Mouse (Mus musculus): ENCODE results near the gene Igsf9. TPM values are rescaled to one million over a fixed set of nuclear protein-coding genes. Genes with fewer than 3 reads are reported as not detected.

Igsf9 gene
- polyA plus RNA-seq (2016; fragmentation: Nextera tagmentation; extraction: Ambion mirVana) = 69.7 and 70.5 TPM in 2 replicates

DNA sequence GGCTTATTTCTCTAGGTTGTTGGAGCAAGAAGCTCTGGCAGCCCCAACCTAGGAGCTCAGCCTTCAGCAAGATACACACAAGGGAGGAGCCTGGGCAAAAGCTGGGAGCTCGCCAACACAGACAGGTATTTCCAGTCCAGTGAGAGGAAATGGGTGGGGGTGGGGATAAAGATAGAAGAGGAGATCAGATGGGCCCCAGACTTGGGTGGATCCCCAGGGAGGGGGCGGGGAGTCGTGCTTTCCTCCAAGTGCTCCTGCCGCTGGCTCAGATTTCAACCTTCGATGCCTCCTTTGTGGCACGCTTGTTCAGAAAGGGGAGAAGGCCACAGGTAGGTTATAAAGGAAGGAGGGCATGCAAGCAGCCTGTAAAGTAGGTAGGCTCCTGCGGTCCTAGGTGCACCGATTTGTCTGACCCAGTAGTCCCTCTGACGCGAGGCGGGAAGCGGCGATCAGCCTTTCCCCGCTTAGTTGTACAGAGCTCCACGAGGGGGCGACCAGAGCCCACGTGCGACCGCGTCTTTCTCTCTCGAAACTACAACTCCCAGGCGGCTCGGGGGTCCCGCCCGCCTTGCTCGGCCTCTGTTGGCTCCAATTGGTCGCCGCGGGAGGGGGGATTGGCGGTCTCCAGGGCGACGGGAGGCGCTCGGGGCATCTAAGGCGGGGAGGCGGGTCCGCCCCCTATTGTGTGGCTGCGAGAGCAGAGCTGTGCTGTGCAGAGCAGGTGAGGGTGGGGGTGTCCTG, at the start of gene Igsf9:
TSS of gene Igsf9 (plus strand) at position 249 of the 741 bp plus-strand sequence.
- Histone ChIP-seq H3K4me1 (replicated peaks) (peaks cover 41% of the 10 kb centered on the region), H3K27me3 (no peaks in the 10 kb centered on the region), H3K36me3 (peaks cover 16% of the 10 kb centered on the region), H3K27ac (peak within 1 kb of the TSS; percentile 62), H3K9me3 (no peaks in the 10 kb centered on the region), H3K4me3 (replicated peaks) (peak within 1 kb of the TSS; percentile 66), H3K9ac (replicated peaks) (peak within 1 kb of the TSS; percentile 65), H3K4me2 (peak within 1 kb of the TSS; percentile 79)
- WGBS = under 1% methylated on average over 38 of the region's 38 CpGs
- peak; percentile 97 for ATAC-seq (ENCODE audit: insufficient number of reproducible peaks, insufficient read depth, low FRiP score, low TSS enrichment, low read depth)

GRCm38 (mm10) chr1:172431836-172432586, 49.6 kb upstream of the Igsf9 start:
- H3K27ac ChIP-seq = no peak overlapping the region
- no peak for ATAC-seq (ENCODE audit: insufficient number of reproducible peaks, insufficient read depth, low FRiP score, low TSS enrichment, low read depth)
- WGBS = 41% methylated on average over 4 of the region's 4 CpGs
- no peaks in the 10 kb centered on the region for H3K36me3 ChIP-seq
- H3K4me3 ChIP-seq (replicated peaks) = no peak overlapping the region
- H3K9me3 ChIP-seq = no peaks in the 10 kb centered on the region
- H3K27me3 ChIP-seq = no peaks in the 10 kb centered on the region; the same call in 1 of the 2 replicates
- no peaks in the 10 kb centered on the region; the same call in 1 of the 2 replicates for H3K4me1 ChIP-seq (replicated peaks)
- no peak overlapping the region for H3K4me2 ChIP-seq
- H3K9ac ChIP-seq (replicated peaks) = no peak overlapping the region

GRCm38 (mm10) chr1:172432587-172432955, 49.0 kb upstream of the Igsf9 start:
- Histone ChIP-seq H3K36me3 (no peaks in the 10 kb centered on the region), H3K9me3 (no peaks in the 10 kb centered on the region), H3K27me3 (no peaks in the 10 kb centered on the region; the same call in 1 of the 2 replicates), H3K4me3 (replicated peaks) (no peak overlapping the region), H3K4me2 (no peak overlapping the region), H3K27ac (no peak overlapping the region), H3K4me1 (replicated peaks) (no peaks in the 10 kb centered on the region; the same call in 1 of the 2 replicates), H3K9ac (replicated peaks) (no peak overlapping the region)
- WGBS = 85% methylated on average over 3 of the region's 3 CpGs
- no peak for ATAC-seq (ENCODE audit: insufficient number of reproducible peaks, insufficient read depth, low FRiP score, low TSS enrichment, low read depth)

DNA sequence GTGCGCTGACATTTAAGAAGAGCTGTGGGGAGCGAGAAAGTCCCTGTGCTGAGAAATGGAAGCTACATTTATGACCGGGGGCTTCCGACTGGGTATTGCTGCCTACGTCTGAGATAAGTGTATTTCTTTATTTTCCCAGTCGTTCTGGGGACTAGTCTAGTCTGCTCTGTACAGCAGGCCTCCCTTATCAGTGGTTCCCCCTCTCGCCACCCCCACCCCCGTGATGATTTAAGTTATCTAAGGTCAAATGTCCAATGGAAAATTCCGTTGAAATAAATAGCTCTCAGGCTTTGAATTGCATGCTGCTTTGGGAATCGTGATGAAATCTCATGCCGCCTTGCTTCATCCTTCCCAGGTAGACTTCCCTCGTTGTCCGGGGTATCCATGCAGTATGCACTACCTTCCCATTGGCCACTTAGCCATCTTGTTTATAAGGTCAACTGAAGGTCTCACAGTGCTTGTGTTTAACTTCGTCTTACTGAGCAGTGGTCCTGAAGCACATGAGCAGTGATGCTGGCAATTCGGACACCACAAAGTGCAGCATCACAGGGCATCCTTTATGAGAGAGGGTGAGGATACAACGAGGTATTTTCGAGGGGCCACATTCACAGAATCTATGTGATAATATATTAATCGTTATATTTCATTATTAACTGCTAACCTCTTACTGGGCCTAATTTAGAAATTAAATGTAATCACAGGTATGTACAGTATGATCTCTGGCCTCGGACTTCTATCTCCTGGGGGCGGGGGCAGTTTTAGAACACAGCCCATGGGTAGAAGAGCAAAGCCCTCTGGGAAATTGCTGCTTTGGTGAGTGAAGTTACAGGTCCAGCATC, 48.4 kb upstream of the Igsf9 start:
- no peak overlapping the region for H3K9ac ChIP-seq (replicated peaks)
- H3K4me3 ChIP-seq (replicated peaks) = no peak overlapping the region
- no peak for ATAC-seq (ENCODE audit: insufficient number of reproducible peaks, insufficient read depth, low FRiP score, low TSS enrichment, low read depth)
- 83% methylated on average over 20 of the region's 20 CpGs for WGBS
- no peaks in the 10 kb centered on the region; the same call in 1 of the 2 replicates for H3K4me1 ChIP-seq (replicated peaks)
- H3K27me3 ChIP-seq = no peaks in the 10 kb centered on the region; the same call in 1 of the 2 replicates
- H3K36me3 ChIP-seq = no peaks in the 10 kb centered on the region
- no peak overlapping the region for H3K4me2 ChIP-seq
- no peaks in the 10 kb centered on the region for H3K9me3 ChIP-seq
- no peak overlapping the region for H3K27ac ChIP-seq

- no peaks in the 10 kb centered on the region for H3K36me3 ChIP-seq
- H3K27me3 ChIP-seq = no peaks in the 10 kb centered on the region; the same call in 1 of the 2 replicates
- no peak for ATAC-seq (ENCODE audit: insufficient number of reproducible peaks, insufficient read depth, low FRiP score, low TSS enrichment, low read depth)
- WGBS = 89% methylated on average over 4 of the region's 4 CpGs
- H3K4me1 ChIP-seq (replicated peaks) = no peaks in the 10 kb centered on the region; the same call in 1 of the 2 replicates
- no peak overlapping the region for H3K9ac ChIP-seq (replicated peaks)
- H3K4me2 ChIP-seq = no peak overlapping the region
- no peak overlapping the region for H3K27ac ChIP-seq
- H3K9me3 ChIP-seq = no peaks in the 10 kb centered on the region
- no peak overlapping the region for H3K4me3 ChIP-seq (replicated peaks)
Observed at GRCm38 (mm10) chr1:172433851-172434165, 47.8 kb upstream of the Igsf9 start.

- Histone ChIP-seq H3K4me3 (replicated peaks) (no peak overlapping the region), H3K36me3 (no peaks in the 10 kb centered on the region), H3K9me3 (no peaks in the 10 kb centered on the region), H3K9ac (replicated peaks) (no peak overlapping the region), H3K4me2 (no peak overlapping the region), H3K27me3 (no peaks in the 10 kb centered on the region), H3K27ac (no peak overlapping the region), H3K4me1 (replicated peaks) (no peaks in the 10 kb centered on the region; the same call in 1 of the 2 replicates)
- no peak for ATAC-seq (ENCODE audit: insufficient number of reproducible peaks, insufficient read depth, low FRiP score, low TSS enrichment, low read depth)
- WGBS = 58% methylated on average over 6 of the region's 6 CpGs
Observed at GRCm38 (mm10) chr1:172436785-172437184, 44.8 kb upstream of the Igsf9 start.

- Histone ChIP-seq H3K4me3 (replicated peaks) (no peak overlapping the region), H3K4me2 (no peak overlapping the region), H3K9ac (replicated peaks) (no peak overlapping the region), H3K36me3 (no peaks in the 10 kb centered on the region), H3K4me1 (replicated peaks) (no peaks in the 10 kb centered on the region), H3K9me3 (no peaks in the 10 kb centered on the region), H3K27ac (no peak overlapping the region), H3K27me3 (no peaks in the 10 kb centered on the region)
- 84% methylated on average over 2 of the region's 2 CpGs for WGBS
- no peak for ATAC-seq (ENCODE audit: insufficient number of reproducible peaks, insufficient read depth, low FRiP score, low TSS enrichment, low read depth)
Observed at GRCm38 (mm10) chr1:172438621-172439020, 43.0 kb upstream of the Igsf9 start.

DNA sequence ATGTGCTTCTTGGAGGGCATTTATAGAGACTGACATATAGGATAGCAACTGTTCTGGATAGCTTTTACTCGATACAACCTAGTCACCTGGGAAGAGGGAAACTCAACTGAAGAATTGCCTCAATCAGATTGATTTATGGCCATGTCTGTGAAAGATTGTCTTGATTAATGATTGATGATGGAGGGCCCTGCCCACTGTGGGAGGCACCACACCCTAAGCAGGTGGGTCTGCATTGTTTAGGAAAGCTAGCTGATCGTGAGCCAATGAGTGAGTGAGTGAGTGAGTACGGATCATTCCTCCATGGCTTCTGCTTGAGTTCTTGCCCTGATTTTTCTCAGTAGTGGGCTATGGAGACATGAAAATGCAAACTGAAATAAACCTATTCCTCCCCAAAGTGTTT, 41.1 kb upstream of the Igsf9 start:
- Histone ChIP-seq H3K4me1 (replicated peaks) (no peaks in the 10 kb centered on the region), H3K27me3 (no peaks in the 10 kb centered on the region), H3K36me3 (no peaks in the 10 kb centered on the region), H3K4me3 (replicated peaks) (no peak overlapping the region), H3K4me2 (no peak overlapping the region), H3K9me3 (no peaks in the 10 kb centered on the region), H3K9ac (replicated peaks) (no peak overlapping the region), H3K27ac (no peak overlapping the region)
- 83% methylated on average over 3 of the region's 3 CpGs for WGBS
- no peak for ATAC-seq (ENCODE audit: insufficient number of reproducible peaks, insufficient read depth, low FRiP score, low TSS enrichment, low read depth)

DNA sequence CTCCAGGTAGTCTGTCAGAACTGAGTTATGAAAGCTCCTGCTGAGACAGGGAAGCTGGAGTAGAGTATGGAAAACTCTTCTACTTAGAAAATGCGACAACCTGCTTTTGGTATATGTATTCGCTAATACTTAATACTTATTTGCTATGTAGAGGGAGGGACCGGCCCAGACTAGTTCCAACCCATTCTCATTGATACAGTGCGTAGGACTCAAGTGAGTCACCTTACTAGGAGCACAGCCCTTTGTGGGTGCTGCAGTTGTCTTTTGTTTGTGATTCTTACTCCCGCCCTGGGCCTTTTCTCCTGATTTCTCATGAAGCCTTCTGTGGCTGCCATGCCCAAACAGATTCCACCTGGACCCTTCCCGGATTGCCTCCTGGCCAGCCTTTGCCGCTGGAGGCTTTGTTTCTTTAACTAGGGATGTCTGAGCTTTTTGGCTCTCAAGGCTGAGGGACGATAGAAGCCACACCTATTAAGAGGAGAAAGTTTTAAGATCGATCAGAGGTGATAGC, 39.6 kb upstream of the Igsf9 start:
- H3K4me2 ChIP-seq = no peak overlapping the region
- no peaks in the 10 kb centered on the region for H3K36me3 ChIP-seq
- H3K4me3 ChIP-seq (replicated peaks) = no peak overlapping the region
- H3K27me3 ChIP-seq = no peaks in the 10 kb centered on the region
- no peaks in the 10 kb centered on the region for H3K4me1 ChIP-seq (replicated peaks)
- WGBS = 85% methylated on average over 9 of the region's 9 CpGs
- H3K27ac ChIP-seq = no peak overlapping the region
- no peak overlapping the region for H3K9ac ChIP-seq (replicated peaks)
- H3K9me3 ChIP-seq = no peaks in the 10 kb centered on the region
- no peak for ATAC-seq (ENCODE audit: insufficient number of reproducible peaks, insufficient read depth, low FRiP score, low TSS enrichment, low read depth)

DNA sequence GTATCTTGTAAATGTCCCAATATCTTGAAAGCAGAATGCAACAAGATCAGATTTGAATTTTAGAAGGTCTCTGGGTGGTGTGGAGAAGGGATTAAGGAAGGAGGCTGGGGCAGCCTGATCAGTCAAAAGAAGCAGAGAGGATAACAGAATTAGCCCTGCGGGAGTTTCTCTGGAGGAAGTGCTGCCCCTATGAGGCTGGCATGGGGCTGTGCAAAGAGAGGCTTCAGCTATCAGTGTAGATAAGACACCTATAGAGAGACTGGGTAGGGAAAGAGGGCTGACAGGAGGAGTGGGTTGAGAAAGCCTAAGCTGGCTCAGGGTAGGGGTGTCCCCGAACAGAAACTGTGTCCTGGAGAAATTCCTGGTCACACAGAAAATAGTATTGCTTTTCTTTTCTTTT, 31.4 kb upstream of the Igsf9 start:
- ATAC-seq (ENCODE audit: insufficient number of reproducible peaks, insufficient read depth, low FRiP score, low TSS enrichment, low read depth) = no peak
- H3K4me3 ChIP-seq (replicated peaks) = no peak overlapping the region
- H3K27me3 ChIP-seq = no peaks in the 10 kb centered on the region
- 30% methylated on average over 2 of the region's 2 CpGs for WGBS
- H3K9ac ChIP-seq (replicated peaks) = no peak overlapping the region
- H3K4me1 ChIP-seq (replicated peaks) = no peaks in the 10 kb centered on the region; the same call in none of the 2 replicates
- H3K36me3 ChIP-seq = no peaks in the 10 kb centered on the region
- no peaks in the 10 kb centered on the region for H3K9me3 ChIP-seq
- H3K4me2 ChIP-seq = no peak overlapping the region
- no peak overlapping the region for H3K27ac ChIP-seq
